Mouse (Mus musculus) cerebral cortex, adult 2 months (tissue): ENCODE measurements around the gene Plxna3.

ENCODE experiments used
- WGBS: fragments of 180-500 bp; shearing (Covaris S2); methylation state at CpG from one replicate; pipeline ENCODE4 v1.1.7; 2018; 5-methylcytosine and 5-hydroxymethylcytosine counted together

Plxna3 gene

DNA sequence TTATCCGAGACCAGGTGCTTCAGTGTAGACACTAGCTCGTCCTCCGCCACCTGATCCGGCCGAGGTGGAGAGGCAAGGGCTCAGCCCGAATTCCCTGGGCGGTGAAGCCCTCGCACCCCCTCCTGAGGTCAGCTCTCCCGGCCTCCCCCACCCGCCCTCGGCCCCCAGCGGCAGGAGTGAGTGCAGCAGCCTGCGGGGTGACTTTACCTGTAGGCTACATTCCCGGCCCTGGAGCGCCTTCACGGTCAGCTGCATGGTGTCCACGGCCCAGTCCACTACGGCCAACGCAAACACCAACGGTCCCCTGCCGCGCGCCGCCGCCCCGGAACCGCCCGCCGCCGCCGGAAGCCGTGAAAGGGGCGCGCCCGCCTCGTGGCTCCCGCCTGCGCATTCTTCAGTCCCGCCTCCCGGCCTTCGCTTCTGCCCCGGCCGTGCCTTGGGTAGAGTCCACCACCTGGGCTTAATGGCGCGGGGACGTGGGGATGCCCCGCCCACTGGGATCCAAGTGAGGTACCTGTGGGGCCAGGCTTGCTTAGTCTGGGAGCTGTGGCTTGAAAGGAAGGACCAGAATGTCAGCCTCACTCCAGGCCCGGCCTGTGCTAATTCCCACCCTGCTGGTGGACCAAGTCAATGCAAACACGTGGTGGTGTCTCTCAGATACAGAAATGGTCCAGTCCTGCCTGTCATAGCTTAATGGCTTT, 39.5 kb downstream of the Plxna3 start:
- WGBS: 4% methylated on average over 40 of the region's 49 CpGs

GRCm38 (mm10) chrX:74372888-74373549, 44.2 kb downstream of the Plxna3 start, which contains the start of the genes Ubl4a and Slc10a3:
TSS of gene Ubl4a (minus strand) at chrX:74373218.
TSS of gene Slc10a3 (minus strand) at chrX:74373349.
- WGBS: 4% methylated on average over 25 of the region's 32 CpGs

DNA sequence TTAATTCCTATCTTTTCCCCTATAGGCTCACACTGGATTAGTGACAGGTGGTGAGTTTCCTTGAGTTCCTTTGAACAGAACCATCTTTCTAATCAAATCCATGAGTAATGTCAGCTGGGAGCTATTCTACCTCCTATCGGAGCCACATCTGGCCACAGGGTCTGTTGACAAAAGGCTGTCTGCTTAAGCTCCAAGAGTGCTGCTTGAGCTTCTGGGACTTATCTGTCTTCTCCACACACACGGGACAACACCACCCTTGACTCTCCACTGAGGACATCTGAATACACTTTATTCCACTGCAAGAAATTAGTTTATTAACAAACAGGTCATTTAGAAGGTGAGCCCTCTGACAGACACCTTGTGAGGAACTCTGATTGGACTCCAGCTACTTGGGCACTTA, 55.6 kb downstream of the Plxna3 start:
- 72% methylated on average over 2 of the region's 2 CpGs for WGBS

GRCm38 (mm10) chrX:74392535-74393443, 63.9 kb downstream of the Plxna3 start, which contains the start of the genes Fam3a and Ikbkg:
TSS of gene Fam3a (minus strand) at chrX:74393272.
TSS of gene Ikbkg (plus strand) at chrX:74393290.
- WGBS: 10% methylated on average over 30 of the region's 30 CpGs
